ENCODE assay signal across 24 mouse cellular contexts in the genomic region with DNA sequence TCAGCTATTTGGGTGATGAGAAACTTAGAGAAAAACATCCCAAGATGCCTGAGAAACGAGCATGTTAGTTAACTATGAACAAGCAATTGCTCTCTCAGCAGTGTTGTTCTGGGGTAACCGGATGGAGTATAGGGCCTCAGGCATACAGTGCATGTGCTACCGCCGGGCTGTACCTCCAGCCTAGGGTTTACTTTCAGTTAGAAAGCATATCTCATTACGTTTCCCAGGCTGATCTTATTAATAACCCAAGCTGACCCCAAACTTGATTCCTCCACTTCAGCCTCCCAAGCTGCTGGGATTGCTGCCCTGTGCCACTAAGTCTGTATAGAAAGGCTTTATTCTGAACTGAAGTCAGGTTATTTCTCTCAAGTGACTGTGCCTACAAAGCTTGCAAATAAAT.
"Had no signal": no experiment of that assay in that cellular context is flagged by ENCODE, and none has a peak within 500 bp of the region (broad histone marks: within the 10 kb centered on the region; RNA-seq: fewer than 3 reads in every experiment).

No protein-coding gene starts in this region.

- H3K4me3 ChIP-seq: embryonic facial prominence, embryonic 10.5 days; embryonic facial prominence, embryonic 12.5 days; embryonic facial prominence, embryonic 13.5 days; embryonic facial prominence, embryonic 15.5 days; erythroblast, embryonic 14.5 days; forebrain, embryonic 10.5 days; forebrain, embryonic 12.5 days; forebrain, embryonic 13.5 days; forebrain, embryonic 15.5 days; heart, adult 2 months; heart, embryonic 10.5 days had no signal

- H3K27ac ChIP-seq: embryonic facial prominence, embryonic 10.5 days; embryonic facial prominence, embryonic 12.5 days; embryonic facial prominence, embryonic 13.5 days; embryonic facial prominence, embryonic 15.5 days; forebrain, embryonic 10.5 days; forebrain, embryonic 12.5 days; forebrain, embryonic 13.5 days; forebrain, embryonic 15.5 days; heart, adult 2 months; heart, embryonic 10.5 days had no signal

- DNase-seq: cerebellum, adult 2 months; cerebellum, adult 8-10 months; cerebellum, adult 9-10 months; cerebellum, adult 9-11 months; cerebellum, postnatal 10 days; cerebellum, postnatal 14 days; cerebellum, postnatal 25 days; cerebellum, postnatal 36 days; embryo, embryonic 11 days; forebrain, postnatal 0 days; gastrocnemius, postnatal 14 days; gastrocnemius, postnatal 25 days; heart, adult 18-20 months; heart, adult 2 months had no signal
